Mouse (Mus musculus): ENCODE data around the gene Nt5c2.

The Nt5c2 gene

DNA sequence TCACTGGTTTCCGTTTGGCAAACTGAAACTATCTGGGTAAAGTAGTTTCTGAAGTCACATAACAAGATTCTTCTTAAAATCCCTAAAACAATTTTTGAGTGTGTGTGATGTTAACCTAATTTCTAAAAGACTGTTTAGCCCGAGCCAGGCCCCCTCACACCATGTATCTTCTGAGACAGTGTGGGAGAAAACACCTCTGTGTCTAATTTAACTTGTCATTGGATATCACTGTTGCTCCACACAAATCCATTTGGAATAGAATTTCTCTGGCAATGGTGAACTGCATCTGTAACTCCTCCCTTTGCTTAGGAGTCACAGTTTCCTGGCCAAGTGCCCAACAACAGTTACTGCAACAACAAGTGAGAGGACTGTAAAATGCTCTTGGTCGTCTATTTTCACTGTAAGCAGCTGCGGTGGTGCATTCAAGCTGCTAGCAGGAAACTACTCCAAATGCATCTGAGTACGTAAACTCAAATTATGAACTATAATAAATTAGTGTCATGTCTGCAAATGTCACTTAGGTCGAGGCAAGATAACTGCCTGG, 85.8 kb downstream of the Nt5c2 start:
- DNase-seq (ENCODE audit: low spot score in 2 of 2): peak in 1 of 2 experiments; percentile 10

DNA sequence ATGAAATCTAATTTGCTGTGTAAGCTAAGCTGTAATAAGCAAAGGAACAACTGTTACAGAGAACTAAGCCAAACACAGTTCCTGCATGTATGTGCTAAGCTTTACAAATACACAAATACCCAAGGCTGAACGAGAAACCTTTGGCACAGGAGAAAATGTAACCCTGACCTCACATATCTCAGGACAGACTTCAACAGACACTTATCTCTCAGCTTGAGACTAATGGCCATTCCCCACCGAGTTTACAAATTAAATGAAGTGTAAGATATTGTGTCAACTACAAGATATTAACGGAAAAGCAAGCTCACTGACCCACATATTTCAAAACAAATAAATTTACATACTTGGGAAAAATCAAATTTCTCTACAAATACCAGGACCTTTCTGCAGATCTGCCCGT, 86.8 kb downstream of the Nt5c2 start:
- DNase-seq (ENCODE audit: low spot score in 2 of 2): no peak

DNA sequence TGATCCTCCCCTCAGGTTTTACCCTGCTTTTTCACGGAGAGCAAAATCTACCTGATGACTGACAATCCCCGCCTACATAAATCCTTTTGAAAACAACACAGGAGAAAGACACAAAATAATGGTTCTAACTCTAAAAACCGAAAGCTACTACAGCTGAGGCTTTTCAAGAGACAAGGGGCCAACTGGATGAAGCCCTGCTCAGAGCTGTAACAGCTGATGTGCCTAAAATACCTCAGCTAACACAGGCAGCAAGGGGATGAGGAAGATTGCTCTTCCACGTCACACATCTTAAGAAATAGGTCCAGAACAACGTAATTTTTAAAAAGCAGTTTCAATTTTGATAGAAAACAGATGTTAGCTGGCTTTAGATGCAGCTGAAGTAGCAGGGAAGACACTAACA, 88.0 kb downstream of the Nt5c2 start:
- peak in 1 of 2 experiments; percentile 25 for DNase-seq (ENCODE audit: low spot score in 2 of 2)

DNA sequence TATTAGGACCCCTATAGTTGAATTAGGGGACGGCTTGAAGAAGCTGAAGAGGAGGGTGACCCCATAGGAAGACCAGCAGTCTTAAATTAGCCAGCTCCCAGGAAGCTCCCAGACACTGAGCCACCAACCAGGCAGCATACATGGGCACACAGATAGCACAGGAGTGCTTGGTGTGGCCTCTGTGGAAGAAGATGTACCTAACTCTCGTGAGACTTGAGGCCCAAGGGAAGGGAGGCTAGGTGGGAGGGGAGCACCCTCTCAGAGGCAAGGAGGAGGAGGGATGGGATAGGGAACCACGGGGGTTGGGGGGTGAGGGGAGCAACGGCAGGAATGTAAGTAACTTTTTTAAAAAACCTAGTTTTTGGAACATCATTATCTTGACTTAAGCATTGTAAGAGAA, 88.6 kb downstream of the Nt5c2 start:
- DNase-seq (ENCODE audit: low spot score in 2 of 2): peak; percentile 18 to 26

DNA sequence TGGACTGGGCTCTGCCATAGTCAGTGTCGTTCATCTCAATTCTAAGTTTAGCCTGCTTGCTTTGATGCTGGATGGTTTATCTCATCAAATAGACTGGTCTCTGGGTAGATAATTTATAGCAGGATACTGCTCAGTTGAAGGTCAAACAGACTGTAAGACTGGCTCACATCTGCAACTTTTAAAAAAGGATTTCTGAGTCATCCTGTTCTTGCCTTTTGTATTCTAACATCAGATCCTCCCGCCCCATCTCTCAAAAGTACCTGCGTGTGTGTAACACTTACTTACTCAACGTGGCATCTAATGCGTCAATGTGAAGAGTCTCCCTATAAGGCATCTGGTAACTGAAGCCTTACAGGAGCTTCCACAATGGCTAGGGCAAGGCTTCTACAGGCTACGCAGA, 94.4 kb downstream of the Nt5c2 start:
- DNase-seq (ENCODE audit: low spot score in 2 of 2): no peak

DNA sequence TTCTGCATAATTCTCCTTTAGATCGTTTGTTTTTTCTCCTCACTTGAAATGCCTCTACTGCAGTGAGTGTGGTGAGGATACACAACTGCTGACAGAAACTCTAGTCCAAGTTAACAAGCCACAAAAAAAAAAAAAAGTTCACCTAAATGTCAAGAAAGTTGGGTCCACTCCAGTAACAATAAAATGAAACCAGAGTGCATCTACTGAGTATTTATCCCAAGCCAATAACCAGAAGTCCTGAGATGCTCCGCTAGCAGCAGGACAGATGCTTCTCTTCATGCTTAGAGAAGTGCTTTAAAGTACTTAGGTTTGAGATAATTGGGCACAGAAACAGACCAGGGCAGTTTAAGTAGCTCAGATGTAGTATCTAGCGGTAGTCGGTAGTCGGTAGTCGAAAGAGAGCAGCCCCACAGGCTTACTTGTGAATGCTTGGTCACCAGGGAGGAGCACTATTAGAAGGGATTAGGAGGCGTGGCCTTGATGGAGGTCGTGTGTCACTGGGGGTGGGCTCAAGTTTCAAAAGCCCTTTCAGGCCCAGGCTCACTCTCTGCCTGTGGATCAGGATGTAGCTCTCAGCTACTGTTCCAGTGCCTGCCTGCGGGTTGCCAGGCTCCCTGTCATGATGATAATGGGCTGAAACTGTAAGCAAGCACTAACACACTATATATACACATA, 99.4 kb downstream of the Nt5c2 start:
- DNase-seq (ENCODE audit: low spot score in 2 of 2): no peak

DNA sequence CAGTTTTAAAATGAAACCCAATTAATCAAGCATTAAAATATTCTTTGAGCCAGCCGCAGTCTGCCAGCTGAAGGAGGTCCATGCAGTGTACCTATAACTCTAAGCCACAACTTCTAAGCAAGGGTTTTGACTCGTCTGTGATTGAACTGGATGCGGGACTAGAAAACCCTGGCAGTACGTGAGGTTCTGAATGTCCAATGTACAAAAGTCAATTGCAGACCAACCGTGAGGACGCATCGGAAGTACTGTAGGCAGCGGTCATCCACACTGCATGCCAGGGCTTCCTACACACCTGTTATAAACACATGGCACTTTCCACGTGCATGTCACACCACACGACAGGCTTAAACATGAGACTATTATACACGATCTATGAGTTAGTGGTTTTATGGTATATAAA, 101.3 kb downstream of the Nt5c2 start:
- DNase-seq (ENCODE audit: low spot score in 2 of 2): no peak

DNA sequence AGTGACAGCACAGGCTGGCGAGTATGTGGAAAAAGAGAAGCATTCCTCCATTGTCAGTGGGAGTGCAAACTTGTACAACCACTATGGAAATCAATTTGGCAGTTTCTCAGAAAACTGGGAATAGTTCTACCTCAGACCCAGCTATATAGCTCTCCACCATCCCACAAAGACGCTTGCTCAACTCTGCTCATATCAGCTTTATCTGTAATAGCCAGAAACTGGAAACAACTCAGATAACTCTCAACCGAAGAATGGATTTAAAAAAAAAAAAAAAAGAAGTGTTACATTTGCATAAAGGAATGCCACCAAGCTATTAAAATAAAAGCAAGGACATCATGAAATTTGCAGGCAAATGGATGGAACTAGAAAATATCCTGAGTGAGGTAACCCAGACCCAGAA, 103.5 kb downstream of the Nt5c2 start:
- no peak for DNase-seq (ENCODE audit: low spot score in 2 of 2)

DNA sequence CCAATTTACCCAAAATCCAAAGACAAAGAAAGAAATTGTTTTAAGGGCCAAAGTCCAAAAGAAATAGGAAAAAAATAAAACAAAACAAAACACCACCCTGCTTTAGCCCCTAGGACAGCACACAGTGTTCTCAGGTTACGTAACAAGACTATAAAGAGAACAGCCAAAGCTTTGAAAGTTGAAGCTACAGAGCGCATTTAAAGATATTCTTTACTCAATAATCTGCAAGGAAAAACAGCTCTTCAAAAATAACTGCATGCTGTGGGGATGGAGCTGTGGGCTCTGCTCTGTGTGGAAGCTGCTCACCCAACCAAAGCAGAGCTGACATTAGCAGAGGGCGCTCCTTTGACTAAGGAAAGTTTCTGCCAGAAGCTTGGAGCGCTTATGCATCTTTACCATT, 106.0 kb downstream of the Nt5c2 start:
- no peak for DNase-seq (ENCODE audit: low spot score in 2 of 2)

DNA sequence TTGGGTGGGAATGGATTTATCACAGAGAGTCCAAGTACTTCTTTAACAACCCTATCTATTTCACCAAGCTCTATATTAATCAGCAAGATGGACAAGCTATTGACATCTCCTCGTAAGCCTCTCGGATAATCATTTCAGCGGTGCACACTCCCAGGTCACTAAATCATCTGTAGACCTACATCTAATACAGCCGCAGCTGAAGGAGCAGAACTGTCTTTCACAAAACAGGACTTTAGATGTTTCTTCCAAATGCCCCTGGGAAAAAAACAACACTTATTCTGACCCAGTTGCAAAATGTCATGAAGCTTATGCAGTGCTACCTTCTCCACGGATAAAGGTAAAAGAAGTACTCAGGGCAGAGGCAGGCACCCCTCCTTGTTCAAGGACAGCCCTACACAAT, 106.7 kb downstream of the Nt5c2 start:
- DNase-seq (ENCODE audit: low spot score in 2 of 2): no peak

DNA sequence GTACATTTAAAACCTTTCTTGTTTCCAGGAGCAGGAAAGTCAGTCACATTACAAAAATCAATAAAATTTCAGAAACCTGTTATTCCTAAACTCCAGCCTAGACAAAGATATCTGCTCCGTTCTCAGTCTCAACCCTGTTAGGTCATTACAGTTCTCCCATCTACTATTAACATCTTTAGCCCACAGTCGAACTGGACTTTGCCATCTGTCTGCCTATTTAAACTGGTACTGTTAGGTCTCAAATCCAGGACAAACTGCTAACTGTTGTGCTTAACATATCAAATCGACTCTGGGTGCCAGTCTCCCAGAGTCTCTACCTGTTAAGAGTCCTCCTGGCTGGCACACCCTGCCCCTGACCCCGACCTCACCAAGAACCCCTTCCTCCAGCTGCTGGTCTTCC, 109.0 kb downstream of the Nt5c2 start:
- no peak for DNase-seq (ENCODE audit: low spot score in 2 of 2)

DNA sequence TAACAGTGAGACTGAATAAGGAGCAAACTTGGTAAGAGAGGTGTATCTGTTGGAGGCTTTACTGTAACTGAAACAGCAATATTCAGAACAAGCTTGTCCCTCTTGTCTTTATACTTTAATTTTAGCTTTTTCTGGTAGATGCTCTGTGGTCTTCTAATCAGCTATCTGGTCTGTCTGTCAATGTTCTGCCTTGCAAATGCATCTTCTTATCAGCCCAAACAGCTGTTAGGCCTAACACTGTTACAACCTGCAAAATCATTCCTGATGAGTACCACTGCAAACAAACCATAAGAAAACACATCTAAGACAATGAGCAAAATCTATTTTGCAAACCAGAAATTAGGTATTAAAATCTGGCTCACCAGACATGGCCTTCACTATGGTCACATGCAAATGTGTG, 109.6 kb downstream of the Nt5c2 start:
- DNase-seq (ENCODE audit: low spot score in 2 of 2): no peak

DNA sequence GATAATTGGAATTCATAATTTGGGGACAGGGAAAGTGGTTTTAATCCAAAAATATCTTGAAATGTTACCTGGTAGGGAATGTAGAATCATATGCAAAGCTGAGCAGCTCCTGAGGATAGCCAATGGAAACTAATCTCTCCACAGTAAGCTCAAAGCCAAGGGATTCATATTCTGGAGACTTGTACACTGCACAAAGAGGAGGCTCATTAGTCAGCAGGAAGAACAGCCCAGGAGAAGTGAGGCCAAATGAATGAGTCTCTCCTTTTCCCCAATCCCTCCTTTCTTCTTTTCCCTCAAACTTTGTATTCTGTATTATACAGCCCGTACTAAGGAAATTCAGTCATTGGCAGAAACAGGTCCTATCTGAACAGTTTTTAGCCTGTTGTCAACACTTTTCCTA, 110.0 kb downstream of the Nt5c2 start:
- DNase-seq (ENCODE audit: low spot score in 2 of 2): no peak

DNA sequence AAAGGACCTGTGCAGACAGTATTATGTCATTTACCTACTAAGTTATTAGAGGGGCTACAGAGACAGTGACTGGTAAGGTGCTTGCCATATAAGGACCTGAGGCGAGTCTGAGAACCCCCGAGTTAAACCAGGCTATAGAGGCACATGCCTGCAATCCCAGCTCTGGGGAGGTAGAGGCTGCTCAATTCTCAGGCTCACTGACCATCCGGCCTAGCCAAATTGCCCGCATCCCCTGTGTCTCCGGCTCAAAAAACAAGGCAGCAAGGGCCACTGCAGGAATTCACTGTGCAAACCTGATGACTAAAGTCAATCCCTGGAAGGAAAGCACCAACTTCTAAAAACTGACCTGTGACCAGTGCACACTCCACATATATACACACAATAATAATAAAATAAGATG, 111.6 kb downstream of the Nt5c2 start:
- DNase-seq (ENCODE audit: low spot score in 2 of 2): no peak

DNA sequence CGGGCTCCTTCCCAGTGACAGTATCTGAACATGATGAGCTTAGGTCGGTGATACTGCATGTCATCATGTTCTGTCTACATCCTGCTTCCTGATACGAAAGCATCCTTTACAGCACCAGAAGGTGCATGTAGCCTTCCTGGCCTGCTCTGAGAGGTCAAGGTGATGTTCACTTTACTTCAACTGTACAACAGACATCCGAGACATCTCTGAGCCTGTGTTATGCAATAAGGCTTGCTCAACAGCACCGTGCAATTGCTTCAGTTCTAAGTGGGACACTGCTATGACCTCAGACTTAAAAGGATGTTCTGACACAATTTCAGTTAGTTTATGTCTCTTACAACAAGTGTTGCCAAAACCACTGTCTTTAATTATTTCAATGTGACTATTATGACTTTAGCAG, 113.6 kb downstream of the Nt5c2 start:
- no peak for DNase-seq (ENCODE audit: low spot score in 2 of 2)

DNA sequence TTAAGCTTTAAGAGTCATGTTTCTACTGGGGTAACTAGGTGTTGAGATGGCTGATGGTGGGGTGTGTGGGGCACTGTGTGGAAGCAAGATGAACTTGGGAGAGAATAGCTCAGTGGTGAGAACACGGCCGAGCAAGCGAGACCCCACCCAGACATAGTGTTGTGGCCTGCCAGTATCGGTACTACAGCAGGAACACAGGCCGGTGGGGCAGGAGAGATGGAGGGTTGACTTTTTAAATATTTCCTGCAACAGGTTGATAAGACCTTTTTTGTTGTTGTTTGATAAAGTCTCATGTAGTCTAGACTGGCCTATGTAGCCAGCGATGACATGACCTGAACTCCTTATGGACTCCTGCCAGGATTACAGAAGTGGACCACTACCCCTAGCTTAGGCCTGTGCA, 114.2 kb downstream of the Nt5c2 start:
- DNase-seq (ENCODE audit: low spot score in 2 of 2): no peak

DNA sequence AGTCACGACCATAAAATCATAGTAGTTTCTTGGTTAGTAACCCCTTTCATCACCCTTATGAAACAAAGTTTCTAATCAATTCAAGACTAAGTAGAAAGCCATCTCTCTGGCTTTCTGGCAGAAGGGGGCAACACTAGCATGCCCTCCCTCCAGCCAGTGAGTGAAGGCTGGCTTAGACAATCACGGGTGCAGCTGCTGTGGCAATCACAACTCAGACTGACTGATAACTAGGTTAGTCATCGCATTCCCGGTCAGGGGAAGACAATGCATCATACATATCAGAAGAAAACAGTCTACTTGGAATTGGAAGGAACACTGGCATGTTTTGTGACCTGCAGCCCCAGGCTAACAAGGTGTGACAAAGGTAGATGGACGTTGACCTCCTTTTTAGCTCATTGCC, 115.1 kb downstream of the Nt5c2 start:
- DNase-seq (ENCODE audit: low spot score in 2 of 2): no peak

DNA sequence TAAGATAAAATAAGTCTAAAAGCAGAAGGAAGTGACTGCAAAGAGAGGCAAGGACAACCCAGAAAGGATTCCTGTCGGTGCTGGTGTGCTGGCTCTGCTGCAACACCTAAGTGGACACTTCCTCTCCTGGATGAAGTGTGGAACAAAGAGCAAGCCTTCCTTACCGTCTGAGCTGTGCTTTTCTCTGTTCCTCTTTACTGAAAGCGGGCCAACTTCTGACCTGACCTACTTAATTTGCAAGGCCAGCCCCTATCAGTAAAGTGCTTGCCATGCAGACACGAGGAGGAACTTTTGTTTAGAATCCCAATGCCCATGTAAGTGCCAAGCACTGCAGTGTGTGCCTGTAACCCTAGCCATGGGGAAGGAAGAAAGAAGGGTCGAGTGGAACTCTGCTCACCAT, 115.6 kb downstream of the Nt5c2 start:
- DNase-seq (ENCODE audit: low spot score in 2 of 2): no peak

DNA sequence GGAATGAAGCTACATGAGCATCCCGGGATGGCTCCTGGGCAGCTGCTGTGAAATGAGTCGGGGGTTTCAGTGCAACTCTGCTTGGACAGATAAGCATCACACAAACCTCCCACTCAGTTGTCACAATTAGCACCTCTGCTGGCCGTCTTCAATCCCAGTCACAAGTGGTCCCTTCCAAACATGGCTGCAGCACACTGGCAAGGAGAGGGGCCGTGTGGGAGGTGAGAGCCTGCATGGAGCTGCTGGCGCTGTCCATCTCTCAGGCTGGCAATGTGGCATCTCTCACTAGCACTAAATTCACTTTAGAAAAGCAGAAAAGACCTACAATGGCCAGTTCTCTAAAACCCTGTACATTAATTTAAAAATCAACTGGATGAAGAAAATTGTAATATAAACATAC, 116.7 kb downstream of the Nt5c2 start:
- no peak for DNase-seq (ENCODE audit: low spot score in 2 of 2)

DNA sequence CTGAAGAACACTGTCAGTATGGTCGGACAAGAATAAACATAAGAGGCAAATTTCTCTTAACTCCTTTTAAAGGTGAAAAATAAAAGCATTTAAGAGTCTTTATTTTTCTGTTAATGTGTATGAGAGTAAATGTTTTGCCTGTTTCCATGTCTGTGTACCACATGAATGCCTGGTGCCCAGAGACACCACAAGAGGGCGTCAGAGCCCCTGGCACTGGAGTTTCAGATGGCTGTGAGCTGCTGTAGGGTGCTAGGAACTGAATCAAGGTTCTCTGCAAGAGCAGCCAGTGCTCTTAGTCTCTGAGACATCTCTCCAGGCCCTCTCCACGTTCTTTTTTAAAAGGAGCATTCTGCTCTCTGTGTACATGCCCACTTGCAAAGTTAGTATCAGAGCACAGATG, 117.8 kb downstream of the Nt5c2 start:
- DNase-seq (ENCODE audit: low spot score in 2 of 2): no peak

DNA sequence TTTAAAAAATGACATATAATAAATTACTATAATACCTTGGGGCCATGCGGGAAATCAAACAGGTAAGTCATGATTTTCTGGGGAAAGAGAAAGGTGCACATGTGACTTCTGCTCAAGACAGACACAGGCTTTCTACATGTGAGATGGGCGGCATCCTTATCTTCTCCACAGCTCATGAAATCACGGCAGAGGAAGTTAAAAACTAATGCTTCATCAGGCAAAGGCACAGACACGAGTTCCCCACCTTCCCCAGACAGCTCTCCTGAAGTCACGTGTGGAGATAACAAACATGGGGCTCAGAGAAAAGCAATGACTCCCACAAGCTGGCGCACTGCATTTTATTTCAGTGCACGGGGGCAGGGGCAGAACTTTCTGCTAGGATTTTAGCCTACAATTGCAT, 121.5 kb downstream of the Nt5c2 start:
- no peak for DNase-seq (ENCODE audit: low spot score in 2 of 2)

DNA sequence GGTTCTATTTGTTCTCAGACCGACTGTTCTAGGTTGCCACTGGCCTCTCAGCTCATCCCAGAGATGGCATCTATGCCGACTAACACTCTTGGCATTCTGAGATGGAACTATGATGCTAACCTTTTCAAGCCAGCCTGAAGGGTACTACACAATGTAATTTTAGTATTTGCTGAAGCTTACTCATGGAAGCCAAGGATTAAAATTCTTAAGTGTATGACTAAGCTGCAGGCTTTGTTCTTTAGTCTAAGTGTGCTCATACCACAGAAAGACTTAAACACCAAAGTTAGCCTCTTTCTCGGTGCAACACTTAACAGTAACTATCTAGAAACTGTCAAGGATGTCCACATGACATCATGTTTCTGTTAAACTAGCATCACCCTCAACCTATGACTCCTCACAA, 122.1 kb downstream of the Nt5c2 start:
- no peak for DNase-seq (ENCODE audit: low spot score in 2 of 2)

DNA sequence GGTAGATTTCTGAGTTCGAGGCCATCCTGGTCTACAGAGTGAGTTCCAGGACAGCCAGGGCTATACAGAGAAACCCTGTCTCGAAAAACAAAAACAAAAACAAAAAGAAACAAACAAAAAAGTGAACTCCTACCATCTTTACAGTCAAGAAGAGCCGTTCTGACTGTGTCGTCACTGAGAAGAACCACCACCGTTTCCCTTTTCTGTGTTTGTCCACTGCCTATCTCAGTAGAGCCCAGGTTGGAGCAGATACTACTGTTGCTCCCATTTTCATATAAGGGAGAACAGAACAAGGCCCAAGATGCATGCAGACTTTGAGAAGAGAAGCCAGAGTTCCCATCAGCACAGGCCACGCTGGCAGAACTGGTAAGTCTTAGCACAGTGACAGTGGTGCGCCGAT, 124.3 kb downstream of the Nt5c2 start:
- no peak for DNase-seq (ENCODE audit: low spot score in 2 of 2)

DNA sequence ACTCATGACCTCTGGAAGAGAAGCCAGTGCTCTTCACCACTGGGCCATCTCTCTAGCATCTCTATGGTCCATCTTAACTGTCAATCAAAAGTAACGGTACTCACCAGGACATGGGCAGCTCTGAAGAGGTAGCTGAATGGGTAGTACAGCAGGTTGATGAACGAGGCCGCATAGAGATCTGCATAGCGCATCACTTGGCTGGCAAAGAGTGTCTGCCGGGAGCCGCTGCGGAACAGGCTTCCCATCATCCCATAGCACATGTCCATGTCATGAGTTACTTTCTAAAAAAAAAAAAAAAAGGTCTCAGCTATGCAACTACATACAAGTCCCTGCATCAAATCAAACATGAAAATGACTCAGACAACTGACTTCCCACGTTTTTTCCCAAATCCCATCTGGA, 125.3 kb downstream of the Nt5c2 start:
- DNase-seq (ENCODE audit: low spot score in 2 of 2): no peak

Measured in thymus, postnatal 10 days (tissue).